Comparison of ENCODE assay signal across 1 mouse cellular context in genomic region chr5:139352317-139352716, GRCm38 (mm10).
TF ChIP-seq lines count a peak whose summit lies in the region.

Gene Cyp2w1 (plus strand): TSS chr5:139352617.

TF ChIP-seq in MEL, 35 proteins besides CTCF, POLR2A, EP300 and RAD21 (continued from another document):
- TF ChIP-seq TBP (IDR thresholded peaks at IDR 0.05; ENCODE audit: low read depth, low read length) (no peak), SIN3A (IDR thresholded peaks at IDR 0.05; ENCODE audit: low read length) (no peak), GABPA (IDR thresholded peaks at IDR 0.05; ENCODE audit: low read depth, low read length) (no peak), SMC3 (IDR thresholded peaks at IDR 0.05; ENCODE audit: low read depth, low read length) (no peak)
